Mouse (Mus musculus): ENCODE results near the gene 1700001K19Rik. TPM values are rescaled to one million over a fixed set of nuclear protein-coding genes. Genes with fewer than 3 reads are reported as not detected.

The 1700001K19Rik gene
- total and polyA plus RNA-seq, 3 experiments: 0.29 TPM; not detected in 2

- H3K27ac ChIP-seq (ENCODE audit: control insufficient read depth, low read depth, low read length): no peak overlapping the region
- peaks cover 4% of the 10 kb centered on the region for H3K79me2 ChIP-seq (ENCODE audit: control insufficient read depth, insufficient read depth, low read length, poor library complexity)
- TF ChIP-seq USF1 (IDR thresholded peaks at IDR 0.05; ENCODE audit: low read depth, low read length) (peak; percentile 49; the same call in 1 of the 2 replicates), MYB (IDR thresholded peaks at IDR 0.05; ENCODE audit: low read depth, low read length) (no peak), ZMIZ1 (IDR thresholded peaks at IDR 0.05; ENCODE audit: low read depth, low read length) (no peak), POLR2A (IDR thresholded peaks at IDR 0.05; ENCODE audit: control insufficient read depth in 1 of 2, insufficient read depth in 1 of 2, low read depth in 1 of 2, low read length in 2 of 2, poor library complexity in 1 of 2) (peak in 1 of 2 experiments; percentile 17; a peak in 1 of 4 replicates), TCF12 (IDR thresholded peaks at IDR 0.05; ENCODE audit: low read depth, low read length) (no peak), JUND (IDR thresholded peaks at IDR 0.05; ENCODE audit: low read depth, low read length) (no peak), POLR2AphosphoS2 (IDR thresholded peaks at IDR 0.05; ENCODE audit: low read length) (no peak), EP300 (IDR thresholded peaks at IDR 0.05; ENCODE audit: low read depth in 1 of 2, low read length in 2 of 2) (no peak), CHD2 (IDR thresholded peaks at IDR 0.05; ENCODE audit: low read length) (no peak), MAFK (IDR thresholded peaks at IDR 0.05; ENCODE audit: borderline replicate concordance, low read depth, low read length) (no peak), ELF1 (IDR thresholded peaks at IDR 0.05; ENCODE audit: low read depth, low read length) (no peak), BHLHE40 (IDR thresholded peaks at IDR 0.05; ENCODE audit: borderline replicate concordance, low read depth, low read length) (peak; percentile 93), MEF2A (IDR thresholded peaks at IDR 0.05; ENCODE audit: extremely low read depth, insufficient replicate concordance, low read depth, low read length, poor library complexity, severe bottlenecking) (no peak), NELFE (IDR thresholded peaks at IDR 0.05; ENCODE audit: low read depth, low read length) (no peak), USF2 (IDR thresholded peaks at IDR 0.05; ENCODE audit: borderline replicate concordance in 1 of 2, insufficient read depth in 1 of 2, low read depth in 1 of 2, low read length in 2 of 2) (no peak), MXI1 (IDR thresholded peaks at IDR 0.05; ENCODE audit: low read depth, low read length) (peak; percentile 59; the same call in 1 of the 2 replicates), SIN3A (IDR thresholded peaks at IDR 0.05; ENCODE audit: low read length) (peak; percentile 12; the same call in 1 of the 2 replicates), CTCF (IDR thresholded peaks at IDR 0.05 in 2 of 3, conservative IDR thresholded peaks at IDR 0.05 in 1 of 3; ENCODE audit: control insufficient read depth in 1 of 3, insufficient read depth in 1 of 3, low read depth in 2 of 3, low read length in 3 of 3, poor library complexity in 1 of 3, severe bottlenecking in 1 of 3) (no peak), ZKSCAN1 (IDR thresholded peaks at IDR 0.05; ENCODE audit: low read depth, low read length) (no peak), ETS1 (IDR thresholded peaks at IDR 0.05; ENCODE audit: low read depth, low read length) (peak; percentile 39; the same call in 1 of the 2 replicates)
- H3K4me3 ChIP-seq (ENCODE audit: control insufficient read depth in 1 of 2, insufficient read depth in 1 of 2, low read depth in 2 of 2, low read length in 2 of 2): no peak overlapping the region
- H3K4me1 ChIP-seq (ENCODE audit: control insufficient read depth in 1 of 2, insufficient read depth in 2 of 2, low read length in 2 of 2): 0 out of 4 replicates have a peak, but pooled peaks cover 0 to 4% of the 10 kb centered on the region in 2 experiments
- H3K9me3 ChIP-seq (replicated peaks; ENCODE audit: insufficient read depth, low read length): no peaks in the 10 kb centered on the region
- DNase-seq (ENCODE audit: low read depth, low spot score): peak; percentile 67
- peaks cover 11 to 15% of the 10 kb centered on the region in 2 experiments; a peak in 3 of 4 replicates for H3K36me3 ChIP-seq (ENCODE audit: control insufficient read depth in 1 of 2, insufficient read depth in 2 of 2, low read length in 2 of 2)
- H3K27me3 ChIP-seq (ENCODE audit: control insufficient read depth in 1 of 2, insufficient read depth in 2 of 2, low read length in 2 of 2): no peaks in the 10 kb centered on the region
- H3K9ac ChIP-seq (ENCODE audit: control insufficient read depth, low read depth, low read length, poor library complexity, severe bottlenecking): no peak overlapping the region
Measured at GRCm38 (mm10) chr12:110687894-110688734, 5.7 kb upstream of the 1700001K19Rik start.
